Mouse (Mus musculus) E14TG2a.4 (cell line): ENCODE measurements around the gene St3gal5.

ENCODE experiments used
- H3K27me3 ChIP-seq: 2 replicates; pipeline ENCODE4 v1.6.1; 2014; ENCODE audit warnings: low read length, control low read depth; ENCODE audit not compliant: insufficient read depth
- H3K36me3 ChIP-seq: 2 replicates; pipeline ENCODE4 v1.6.1; 2014; ENCODE audit warnings: low read length, control low read depth; ENCODE audit not compliant: insufficient read depth
- H3K4me1 ChIP-seq: replicated peaks from 2 replicates; pipeline ENCODE4 v1.6.1; 2014; ENCODE audit warnings: low read depth, low read length, control low read depth
- H3K4me3 ChIP-seq: replicated peaks from 2 replicates; pipeline ENCODE4 v1.5.1; 2014; ENCODE audit warnings: mild to moderate bottlenecking, low read length
- H3K9me3 ChIP-seq: 2 replicates; pipeline ENCODE4 v1.6.1; 2014; ENCODE audit warnings: low read length, control low read depth
- CTCF ChIP-seq: conservative IDR thresholded peaks from 2 replicates; pipeline ENCODE4 v1.5.1; 2014; ENCODE audit warnings: low read length
- NANOG ChIP-seq: IDR thresholded peaks from 2 replicates; pipeline ENCODE4 v1.6.1; 2014; ENCODE audit warnings: borderline replicate concordance, low read length, mixed read lengths
- POU5F1 ChIP-seq: IDR thresholded peaks from 2 replicates; pipeline ENCODE4 v1.6.1; 2014; ENCODE audit warnings: low read length, borderline replicate concordance

St3gal5 gene

DNA sequence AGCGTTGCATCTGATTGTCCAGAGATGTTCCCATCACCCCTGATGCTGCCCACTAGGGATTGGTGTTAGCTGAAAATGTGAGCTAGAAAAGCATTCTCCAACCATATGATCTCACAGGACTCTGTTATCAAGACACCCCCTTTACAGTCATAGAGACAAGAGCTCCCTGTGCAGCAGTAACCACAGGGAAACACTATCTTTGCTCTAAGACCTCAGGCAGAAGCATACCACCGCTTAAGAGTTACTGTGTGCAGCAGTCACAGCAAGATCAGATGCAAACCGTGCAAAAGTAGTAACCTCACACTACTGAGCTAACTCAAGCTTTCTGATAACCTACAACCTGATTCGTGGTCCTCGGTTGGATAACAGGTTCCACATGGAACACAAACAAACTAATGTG is 10.0 kb upstream of the St3gal5 start:
- no peak for TF ChIP-seq CTCF
- Histone ChIP-seq H3K9me3 (no peaks in the 10 kb centered on the region), H3K4me3 (no peak overlapping the region)

DNA sequence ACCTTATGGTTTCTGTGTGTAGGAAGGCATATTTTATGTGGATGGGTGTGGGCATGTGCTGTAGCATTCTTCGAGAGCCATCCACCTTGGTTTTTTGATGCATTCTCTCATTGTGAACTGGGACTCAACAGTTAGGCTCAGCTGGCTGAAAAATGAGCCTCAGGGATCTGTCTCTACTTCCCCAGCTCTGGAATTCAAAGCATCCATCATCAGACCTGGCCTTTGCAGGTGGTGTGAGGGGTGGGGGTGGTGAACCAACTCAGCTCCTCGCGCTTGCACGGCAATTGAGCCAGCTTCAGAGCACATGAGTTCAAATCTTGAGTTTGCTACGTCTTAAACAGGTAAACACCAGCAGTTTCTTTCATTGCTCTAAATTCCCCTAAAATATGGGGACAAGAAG is 7.5 kb upstream of the St3gal5 start:
- Histone ChIP-seq H3K4me3 (no peak overlapping the region), H3K36me3 (no peaks in the 10 kb centered on the region), H3K9me3 (no peaks in the 10 kb centered on the region), H3K27me3 (peaks cover 10% of the 10 kb centered on the region), H3K4me1 (no peaks in the 10 kb centered on the region)
- TF ChIP-seq NANOG: no peak
- TF ChIP-seq POU5F1: no peak
- TF ChIP-seq CTCF: no peak

More for the DNA sequence above, 10.0 kb upstream of the St3gal5 start:
- peaks cover 8% of the 10 kb centered on the region for H3K27me3 ChIP-seq
- H3K4me1 ChIP-seq: no peaks in the 10 kb centered on the region
- no peaks in the 10 kb centered on the region for H3K36me3 ChIP-seq

DNA sequence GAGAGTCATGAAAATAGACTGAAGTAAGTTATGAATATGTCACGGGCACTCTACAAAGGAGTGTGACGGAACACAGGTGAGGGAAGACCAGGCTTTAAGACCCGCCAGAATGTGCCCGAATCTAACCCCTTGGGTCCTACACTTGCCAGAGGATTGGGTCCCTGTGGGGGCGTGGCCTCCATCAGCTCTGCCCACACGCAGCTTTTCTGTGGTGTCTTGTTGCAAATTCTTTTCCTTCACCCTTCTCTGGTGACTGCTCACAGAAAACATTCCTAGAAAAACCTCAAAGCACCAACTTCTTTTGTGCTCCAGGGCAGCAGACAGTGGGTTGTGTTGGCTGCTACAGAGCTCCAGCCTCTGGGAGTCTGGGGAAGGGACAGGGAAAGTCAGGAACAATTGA is 6.4 kb upstream of the St3gal5 start:
- no peaks in the 10 kb centered on the region for H3K4me1 ChIP-seq
- TF ChIP-seq CTCF (no peak), POU5F1 (no peak), NANOG (no peak)
- H3K4me3 ChIP-seq: no peak overlapping the region
- no peaks in the 10 kb centered on the region for H3K9me3 ChIP-seq
- H3K27me3 ChIP-seq: peaks cover 16% of the 10 kb centered on the region
- H3K36me3 ChIP-seq: no peaks in the 10 kb centered on the region

- Histone ChIP-seq H3K27me3 (peaks cover 25% of the 10 kb centered on the region), H3K36me3 (no peaks in the 10 kb centered on the region), H3K4me3 (no peak overlapping the region), H3K9me3 (no peaks in the 10 kb centered on the region), H3K4me1 (peaks cover 8% of the 10 kb centered on the region)
- no peak for TF ChIP-seq CTCF
- TF ChIP-seq POU5F1: no peak
- TF ChIP-seq NANOG: no peak
These were observed 4.3 kb upstream of the St3gal5 start for GRCm38 (mm10) chr6:72093121-72093520.

GRCm38 (mm10) chr6:72096217-72096616 is 1.2 kb upstream of the St3gal5 start:
- no peaks in the 10 kb centered on the region for H3K36me3 ChIP-seq
- H3K4me1 ChIP-seq: peaks cover 22% of the 10 kb centered on the region
- no peak overlapping the region for H3K4me3 ChIP-seq
- no peak for TF ChIP-seq CTCF
- no peak for TF ChIP-seq POU5F1
- TF ChIP-seq NANOG: no peak
- H3K27me3 ChIP-seq: peaks cover 40% of the 10 kb centered on the region
- no peaks in the 10 kb centered on the region for H3K9me3 ChIP-seq

DNA sequence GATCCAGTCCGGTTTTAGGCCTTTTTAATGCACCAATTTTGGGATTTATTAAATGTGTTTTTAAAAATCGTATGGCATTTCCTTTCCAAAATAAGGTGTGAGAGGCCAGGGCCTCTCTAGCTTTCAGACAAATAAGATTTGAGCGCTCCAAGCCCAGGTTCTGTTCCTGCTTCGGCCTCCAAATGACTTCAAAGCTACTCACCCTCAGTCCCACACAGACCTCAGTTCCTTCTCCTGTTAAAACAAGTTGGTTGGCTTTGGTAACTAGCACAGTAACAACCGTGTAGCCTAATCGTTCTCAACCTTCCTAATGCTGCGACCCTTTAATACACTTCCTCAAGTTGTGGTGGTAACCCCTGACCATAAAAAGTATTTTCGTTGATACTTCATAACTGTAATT is 723 bp upstream of the St3gal5 start:
- H3K27me3 ChIP-seq: peaks cover 37% of the 10 kb centered on the region
- peak overlapping the region; percentile 92 for H3K4me3 ChIP-seq
- peaks cover 24% of the 10 kb centered on the region for H3K4me1 ChIP-seq
- no peak for TF ChIP-seq POU5F1
- H3K36me3 ChIP-seq: no peaks in the 10 kb centered on the region
- H3K9me3 ChIP-seq: no peaks in the 10 kb centered on the region

GRCm38 (mm10) chr6:72098021-72098655 is 746 bp downstream of the St3gal5 start:
- TF ChIP-seq POU5F1 (no peak), CTCF (no peak), NANOG (no peak)
- Histone ChIP-seq H3K4me1 (peaks cover 24% of the 10 kb centered on the region), H3K9me3 (no peaks in the 10 kb centered on the region), H3K36me3 (no peaks in the 10 kb centered on the region), H3K4me3 (peak overlapping the region; percentile 92), H3K27me3 (peaks cover 33% of the 10 kb centered on the region)

GRCm38 (mm10) chr6:72098691-72099090 is 1.3 kb downstream of the St3gal5 start:
- TF ChIP-seq POU5F1 (no peak), NANOG (no peak), CTCF (no peak)
- H3K9me3 ChIP-seq: no peaks in the 10 kb centered on the region
- H3K36me3 ChIP-seq: no peaks in the 10 kb centered on the region
- peaks cover 33% of the 10 kb centered on the region for H3K27me3 ChIP-seq
- H3K4me3 ChIP-seq: no peak overlapping the region
- peaks cover 24% of the 10 kb centered on the region for H3K4me1 ChIP-seq

GRCm38 (mm10) chr6:72099281-72099680 is 1.9 kb downstream of the St3gal5 start:
- H3K4me1 ChIP-seq: peaks cover 24% of the 10 kb centered on the region
- no peaks in the 10 kb centered on the region for H3K36me3 ChIP-seq
- H3K9me3 ChIP-seq: no peaks in the 10 kb centered on the region
- TF ChIP-seq CTCF (no peak), POU5F1 (no peak), NANOG (no peak)
- no peak overlapping the region for H3K4me3 ChIP-seq
- peaks cover 33% of the 10 kb centered on the region for H3K27me3 ChIP-seq
